Comparison of ENCODE assay signal across 32 mouse cellular contexts in the genomic region with DNA sequence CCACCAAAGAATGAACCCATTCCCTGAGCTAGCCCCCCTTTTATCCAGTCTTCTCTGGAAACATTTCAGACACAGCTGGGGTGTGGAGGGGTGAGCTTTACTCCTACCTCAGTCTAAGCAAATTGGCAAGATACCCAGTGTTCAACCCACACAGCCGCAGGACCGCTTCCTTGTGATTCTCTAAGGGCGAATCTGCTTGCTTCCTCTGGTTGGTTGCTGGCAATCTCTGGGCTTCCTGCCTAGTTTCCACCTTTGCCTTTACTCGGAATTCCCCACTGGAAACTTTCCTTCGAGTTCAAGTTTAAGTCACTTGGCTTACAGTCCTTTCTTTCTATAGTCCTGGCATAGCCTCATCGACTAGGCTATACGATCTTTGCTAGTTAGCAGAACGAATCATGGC. TPM values are rescaled to one million over a fixed set of nuclear protein-coding genes. Genes with fewer than 3 reads are reported as not detected.
DNase-seq lines count a peak whose midpoint lies in the region; ATAC-seq lines count a peak whose summit lies in the region.
"Had no signal": no experiment of that assay in that cellular context is flagged by ENCODE, and none has a peak within 500 bp of the region (broad histone marks: within the 10 kb centered on the region; RNA-seq: fewer than 3 reads in every experiment).

No protein-coding gene starts in this region.

- WGBS in heart, embryonic 16.5 days = 68% methylated on average over 8 of the region's 8 CpGs
- 70% methylated on average over 8 of the region's 8 CpGs for WGBS in limb, embryonic 15.5 days

- H3K27me3 ChIP-seq in heart, embryonic 16.5 days (ENCODE audit: control insufficient read depth, insufficient read depth, low read length) = no peaks in the 10 kb centered on the region
- H3K27me3 ChIP-seq in limb, embryonic 15.5 days = no peaks in the 10 kb centered on the region
- H3K27me3 ChIP-seq: hindbrain, embryonic 15.5 days; kidney, embryonic 15.5 days; liver, embryonic 12.5 days; neural tube, embryonic 12.5 days had no signal

- H3K27ac ChIP-seq in heart, embryonic 16.5 days (ENCODE audit: low read length) = no peak overlapping the region
- no peak overlapping the region for H3K27ac ChIP-seq in limb, embryonic 15.5 days
- H3K27ac ChIP-seq: heart, embryonic 10.5 days; hindbrain, embryonic 10.5 days; hindbrain, embryonic 15.5 days; kidney, embryonic 15.5 days; liver, embryonic 12.5 days; midbrain, embryonic 12.5 days; neural tube, embryonic 12.5 days; stomach, postnatal 0 days had no signal

- ATAC-seq in heart, embryonic 16.5 days (replicated peaks; ENCODE audit: extremely low read depth, insufficient read depth, low FRiP score) = peak; percentile 40; the same call in 1 of the 2 replicates
- peak; percentile 67; the same call in 1 of the 2 replicates for ATAC-seq in limb, embryonic 15.5 days (ENCODE audit: insufficient number of reproducible peaks, low FRiP score, low TSS enrichment, low read depth)
- ATAC-seq: forebrain, embryonic 14.5 days; inflammation-experienced regulatory T-cells, adult 6 months; liver, embryonic 12.5 days; liver, postnatal 0 days; Patski had no signal

- no peaks in the 10 kb centered on the region for H3K36me3 ChIP-seq in heart, embryonic 16.5 days (ENCODE audit: control insufficient read depth, insufficient read depth)
- no peaks in the 10 kb centered on the region for H3K36me3 ChIP-seq in limb, embryonic 15.5 days
- H3K36me3 ChIP-seq: G1E; heart, embryonic 10.5 days; hindbrain, embryonic 10.5 days; hindbrain, embryonic 15.5 days; kidney, embryonic 15.5 days; liver, embryonic 12.5 days; midbrain, embryonic 12.5 days; neural tube, embryonic 12.5 days had no signal

- no peak overlapping the region for H3K4me2 ChIP-seq in heart, embryonic 16.5 days (ENCODE audit: low read depth, low read length)
- H3K4me2 ChIP-seq in limb, embryonic 15.5 days = no peak overlapping the region
- H3K4me2 ChIP-seq: hindbrain, embryonic 15.5 days; kidney, embryonic 15.5 days; liver, embryonic 12.5 days; midbrain, embryonic 12.5 days; neural tube, embryonic 12.5 days had no signal

- H3K9ac ChIP-seq in heart, embryonic 16.5 days (ENCODE audit: low read length) = no peak overlapping the region
- H3K9ac ChIP-seq in limb, embryonic 15.5 days = no peak overlapping the region
- H3K9ac ChIP-seq: hindbrain, embryonic 15.5 days; kidney, embryonic 15.5 days; liver, embryonic 12.5 days; liver, postnatal 0 days; midbrain, embryonic 12.5 days; neural tube, embryonic 12.5 days had no signal

- peak; percentile 8 for DNase-seq in adrenal gland, postnatal 10 days
- no peak for DNase-seq in adrenal gland, adult (ENCODE audit: inconsistent age in 2 of 2, low spot score in 1 of 2)
- DNase-seq in heart, adult 11 months = no peak
- DNase-seq in right cerebral cortex, adult 18-20 months = peak; percentile 59
- DNase-seq in right cerebral cortex, postnatal 14 days = no peak
- no peak for DNase-seq in retina, embryonic 14.5 days (ENCODE audit: low spot score)
- DNase-seq: adrenal gland, postnatal 25 days; cerebellum, adult 18-20 months; cerebellum, postnatal 14 days; gastrocnemius, postnatal 10 days; kidney, adult 11 months; kidney, postnatal 25 days; liver, postnatal 0 days; lung, postnatal 4 days; right cerebral cortex, postnatal 4 days; thymus, postnatal 14 days had no signal

- peaks cover 7% of the 10 kb centered on the region for H3K4me1 ChIP-seq in heart, embryonic 16.5 days (ENCODE audit: control insufficient read depth, insufficient read depth, low read length)
- H3K4me1 ChIP-seq in limb, embryonic 15.5 days = no peaks in the 10 kb centered on the region; the same call in 1 of the 2 replicates

- no peaks in the 10 kb centered on the region for H3K9me3 ChIP-seq in heart, embryonic 16.5 days (replicated peaks; ENCODE audit: control insufficient read depth, low read length)
- H3K9me3 ChIP-seq in limb, embryonic 15.5 days = no peaks in the 10 kb centered on the region
- H3K9me3 ChIP-seq: G1E; heart, embryonic 10.5 days; hindbrain, embryonic 10.5 days; hindbrain, embryonic 15.5 days; kidney, embryonic 15.5 days; liver, embryonic 12.5 days; megakaryocyte, embryonic 14.5 days; midbrain, embryonic 12.5 days; neural tube, embryonic 12.5 days had no signal

- H3K4me3 ChIP-seq in heart, embryonic 16.5 days (ENCODE audit: low read length) = no peak overlapping the region
- no peak overlapping the region for H3K4me3 ChIP-seq in limb, embryonic 15.5 days
- H3K4me3 ChIP-seq: heart, embryonic 10.5 days; hindbrain, embryonic 10.5 days; hindbrain, embryonic 15.5 days; kidney, embryonic 15.5 days; liver, embryonic 12.5 days; megakaryocyte, embryonic 14.5 days; midbrain, embryonic 12.5 days; myocyte; neural tube, embryonic 12.5 days had no signal

RNA-seq across cellular contexts. Expression of gene Bend4, which starts 12.5 kb away (rescaled TPM):
- total RNA-seq in adrenal gland, postnatal 10 days (2021) = 1 to 10 TPM; 2.3 to 2.7 TPM
- polyA plus RNA-seq in heart, embryonic 16.5 days (2015; fragmentation: Nextera tagmentation; extraction: Ambion mirVana) = 12.3 and 12.7 TPM in 2 replicates
- 3.0 and 3.4 TPM in 2 replicates for polyA plus RNA-seq in limb, embryonic 15.5 days (2015; fragmentation: Nextera tagmentation; extraction: Ambion mirVana)
- polyA plus RNA-seq: myocyte had no signal

Comparison
In these comparisons a context has a peak if more than half of its experiments do, and no peak if none do; other contexts are left out.
1. DNase-seq: peak in adrenal gland, postnatal 10 days (single experiment) and right cerebral cortex, adult 18-20 months (single experiment); none in adrenal gland, adult (0 of 2), heart, adult 11 months (single experiment), right cerebral cortex, postnatal 14 days (single experiment) and retina, embryonic 14.5 days (single experiment).